Mouse (Mus musculus) mature B cell (primary cell): ENCODE results near the gene Syt7.

Experiments
- in situ Hi-C: fragments of 300-500 bp; cut with MboI; formaldehyde crosslinking; loops from 2 replicates; pipeline ENCODE4 v1.14.3; 2019

The Syt7 gene

DNA sequence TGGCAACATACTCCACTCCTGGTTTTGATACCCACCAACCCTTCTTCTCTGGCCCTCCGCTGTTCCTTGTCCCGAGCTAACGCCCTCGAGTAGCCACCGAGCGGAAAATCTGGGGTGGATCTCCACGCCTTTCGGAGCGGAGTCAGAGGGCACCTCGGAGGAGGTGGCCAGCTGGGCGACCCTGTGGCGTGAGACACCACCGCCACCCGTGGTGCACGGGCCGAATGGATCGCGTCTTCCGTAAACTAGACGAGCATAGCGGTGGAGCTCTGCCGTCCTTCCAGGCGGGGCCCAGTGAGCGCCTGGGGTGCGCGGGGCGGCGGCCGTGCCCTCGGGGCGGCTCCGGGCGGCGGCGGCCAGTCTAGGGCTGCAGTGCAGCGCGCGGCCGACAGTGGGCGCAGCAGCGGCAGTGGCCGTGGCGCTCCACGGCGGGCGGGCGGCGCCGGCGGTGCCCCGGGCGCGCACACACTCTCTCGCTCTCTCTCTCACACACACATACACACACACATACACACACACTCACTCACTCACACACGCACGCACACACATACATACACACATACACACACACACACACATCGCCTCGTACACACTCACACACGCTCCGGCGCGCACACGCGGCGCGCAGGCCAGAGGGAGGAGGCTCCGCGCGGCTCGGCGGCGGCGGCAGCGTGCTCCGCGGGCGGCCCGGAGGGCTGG lies at the start of gene Syt7:
TSS of gene Syt7 (plus strand) at position 476 of the 699 bp plus-strand sequence.
- in situ Hi-C loops, result no loop called here

DNA sequence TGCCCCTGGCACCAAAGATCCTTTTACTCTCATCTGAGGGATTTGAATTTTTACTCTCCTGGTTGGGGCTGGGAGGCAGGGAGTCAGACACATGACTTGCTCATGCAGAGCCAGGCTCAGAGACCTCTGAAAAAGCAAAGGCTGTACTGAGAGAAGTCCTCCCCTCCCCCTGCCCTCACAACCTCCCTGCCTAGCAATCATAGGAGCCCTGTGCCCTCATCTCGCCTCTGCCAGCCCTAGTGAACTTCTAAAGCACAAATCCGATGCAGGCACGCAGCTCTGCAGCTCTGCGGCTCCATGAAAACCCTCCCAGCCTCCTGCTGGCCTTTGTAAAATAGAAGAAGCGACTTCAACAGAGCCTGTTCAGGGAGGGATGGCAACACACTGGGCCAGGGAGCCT lies 49.6 kb upstream of the Syt7 start:
- in situ Hi-C loops, result no loop called here

GRCm38 (mm10) chr19:10340661-10341060 lies 48.2 kb upstream of the Syt7 start:
- in situ Hi-C loops, result no loop called here

- in situ Hi-C loops, result no loop called here
Observed at GRCm38 (mm10) chr19:10341152-10341551, 47.7 kb upstream of the Syt7 start.

- in situ Hi-C loops, result no loop called here
Observed at GRCm38 (mm10) chr19:10341817-10342439, 47.0 kb upstream of the Syt7 start.

DNA sequence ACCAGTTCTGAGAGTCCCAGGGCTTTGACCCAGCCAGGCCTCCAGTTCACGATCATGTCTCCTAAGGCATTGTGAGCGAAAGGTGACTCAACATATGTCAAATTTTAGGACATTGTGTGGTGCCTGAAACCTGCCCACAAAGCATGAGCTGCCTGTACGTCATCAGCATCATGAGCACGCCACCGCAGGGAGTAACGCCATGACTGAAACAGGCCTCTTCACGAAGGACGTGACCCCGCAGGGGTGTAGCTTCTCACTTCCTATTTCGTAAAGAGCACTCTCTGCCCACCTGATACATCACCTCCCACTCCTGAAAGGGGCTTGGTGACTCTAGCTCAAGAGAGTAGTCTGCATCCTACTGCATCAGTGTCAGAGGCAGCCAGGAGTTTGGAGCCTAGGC lies 45.0 kb upstream of the Syt7 start:
- in situ Hi-C loops, result no loop called here

DNA sequence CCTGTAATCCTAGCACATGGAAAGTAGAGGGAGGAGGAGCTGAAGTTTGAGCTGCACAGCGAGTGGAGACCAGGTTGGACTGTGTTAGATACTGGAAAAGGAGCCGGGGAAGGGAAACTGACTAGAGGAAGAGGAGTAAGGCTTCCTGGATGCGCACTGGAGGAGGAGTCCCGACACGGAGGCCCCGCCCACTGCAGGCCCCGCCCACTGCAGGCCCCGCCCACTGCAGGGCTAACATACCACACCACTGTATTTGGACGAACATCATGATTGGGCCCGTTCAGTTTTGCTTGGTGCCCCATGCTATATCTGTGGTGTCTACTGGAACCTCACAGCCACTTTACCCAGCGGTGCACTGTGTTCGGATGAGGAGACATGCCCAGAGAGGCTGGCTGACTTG lies 43.2 kb upstream of the Syt7 start:
- in situ Hi-C loops, result no loop called here

GRCm38 (mm10) chr19:10347628-10348273 lies 41.1 kb upstream of the Syt7 start:
- in situ Hi-C loops, result no loop called here

GRCm38 (mm10) chr19:10352218-10352617 lies 36.7 kb upstream of the Syt7 start:
- in situ Hi-C loops, result no loop called here

DNA sequence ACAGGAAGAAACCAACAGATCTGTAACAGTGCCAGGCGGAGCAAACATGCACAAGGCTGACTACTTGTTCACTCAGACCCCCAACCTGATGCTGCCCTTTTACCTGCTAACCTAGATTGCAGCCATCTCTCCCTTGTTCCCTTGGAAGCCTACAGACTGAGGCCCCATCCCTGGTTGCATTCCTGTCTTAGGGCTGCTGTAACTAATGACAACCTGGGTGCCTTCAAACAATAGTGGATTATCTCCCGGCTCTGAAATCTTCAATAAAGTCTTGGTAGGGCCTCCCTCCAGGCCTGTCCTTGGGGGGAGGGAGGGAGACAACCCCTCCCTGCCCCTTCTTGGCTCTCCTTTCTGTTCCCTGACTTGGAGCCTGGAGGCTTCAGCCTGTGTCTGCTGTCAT lies 34.1 kb upstream of the Syt7 start:
- in situ Hi-C loops, result no loop called here

- in situ Hi-C loops, result no loop called here
Observed at GRCm38 (mm10) chr19:10356845-10357503, 31.9 kb upstream of the Syt7 start.

GRCm38 (mm10) chr19:10359105-10359946 lies 29.6 kb upstream of the Syt7 start:
- in situ Hi-C loops, result no loop called here

DNA sequence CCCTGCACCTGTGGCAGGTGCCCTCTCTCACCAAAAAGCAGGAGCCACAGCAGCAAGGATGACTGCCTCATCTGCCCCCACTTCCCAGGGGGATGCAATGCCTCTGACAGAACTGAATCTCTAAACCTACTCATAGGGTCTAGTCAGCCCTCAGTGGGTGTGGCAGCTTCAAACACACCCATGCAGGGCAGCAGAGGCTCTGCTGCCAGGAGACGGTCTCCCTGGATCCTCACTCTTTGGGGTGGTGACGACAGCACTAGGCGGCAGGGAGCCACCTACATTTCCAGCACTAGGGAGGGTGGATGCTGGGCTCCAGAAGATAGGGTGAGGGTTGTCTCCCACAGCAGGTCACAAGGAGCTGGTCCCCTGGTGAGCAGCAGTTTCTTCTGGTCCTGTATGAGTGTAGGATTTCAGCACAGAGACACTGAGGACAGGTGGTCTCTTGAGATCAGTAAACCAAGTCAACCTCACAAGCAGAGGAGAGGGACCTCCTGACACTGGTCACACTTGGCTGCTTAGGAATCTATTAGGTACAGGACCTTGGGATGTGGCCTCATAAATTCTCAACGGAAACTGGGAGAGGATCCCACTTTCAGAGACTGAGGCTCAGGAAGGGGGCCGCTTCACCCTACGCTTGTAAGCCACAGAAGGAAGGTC lies 26.3 kb upstream of the Syt7 start:
- in situ Hi-C loops, result no loop called here

- in situ Hi-C loops, result no loop called here
Observed at GRCm38 (mm10) chr19:10363869-10364268, 25.0 kb upstream of the Syt7 start.

GRCm38 (mm10) chr19:10366116-10366845 lies 22.6 kb upstream of the Syt7 start:
- in situ Hi-C loops, result no loop called here

DNA sequence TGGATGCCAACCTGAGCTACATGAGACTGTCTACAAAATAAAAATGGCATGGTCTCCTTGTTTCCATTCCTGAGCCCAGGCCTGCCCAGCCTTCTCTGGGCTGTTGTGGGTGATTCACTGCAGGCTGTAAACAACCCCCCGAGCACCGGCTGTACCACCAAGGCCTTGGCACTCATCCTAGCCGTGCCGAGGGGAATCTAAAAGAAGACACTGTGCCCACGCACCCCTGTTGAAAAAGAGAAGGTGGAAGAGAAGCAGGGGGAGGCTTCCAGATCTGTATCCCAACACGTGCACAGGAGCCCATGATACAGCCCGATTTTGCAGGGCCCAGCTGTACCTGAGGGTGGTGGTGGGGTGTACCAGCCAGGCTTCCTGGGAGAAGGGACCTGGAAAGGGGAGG lies 21.1 kb upstream of the Syt7 start:
- in situ Hi-C loops, result no loop called here

GRCm38 (mm10) chr19:10369936-10370335 lies 19.0 kb upstream of the Syt7 start:
- in situ Hi-C loops, result no loop called here

DNA sequence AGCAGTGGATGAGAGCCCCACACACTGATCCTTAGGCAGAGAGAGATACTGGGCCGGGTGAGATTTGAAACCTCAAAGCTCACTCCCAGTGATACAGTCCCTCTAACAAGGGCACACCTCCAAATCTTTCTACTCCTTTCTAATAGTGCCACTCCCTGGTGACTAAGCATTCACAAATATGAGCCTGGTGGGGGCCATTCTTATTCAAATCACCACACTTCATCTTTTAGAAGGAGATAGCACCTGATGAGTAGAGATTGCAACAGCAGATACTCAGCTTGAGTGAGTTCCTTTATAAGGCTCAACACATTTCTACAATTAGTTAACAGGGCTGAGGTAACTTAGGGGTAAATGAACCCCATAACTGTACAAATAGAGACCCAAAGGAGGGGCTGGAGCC lies 15.7 kb upstream of the Syt7 start:
- in situ Hi-C loops, result no loop called here

GRCm38 (mm10) chr19:10375260-10375659 lies 13.6 kb upstream of the Syt7 start:
- in situ Hi-C loops, result no loop called here

DNA sequence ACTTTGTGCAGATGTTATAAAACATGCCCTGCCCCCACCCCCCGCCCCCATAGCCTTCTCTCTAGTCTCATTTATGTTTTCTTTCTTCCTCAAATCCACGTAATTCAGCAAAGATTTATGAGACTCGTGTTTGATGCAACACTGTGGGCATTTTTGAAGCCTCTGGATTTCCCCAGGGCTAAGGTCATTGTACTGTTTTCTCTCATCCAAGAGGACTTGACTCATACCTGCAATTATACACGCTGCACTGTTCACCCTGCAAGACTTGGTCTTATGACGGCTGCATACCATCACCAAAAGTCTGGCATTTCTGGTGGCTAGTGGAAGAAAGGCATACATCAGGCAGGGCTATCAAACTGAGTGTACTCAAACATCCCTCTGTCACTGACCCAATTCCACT lies 8.9 kb upstream of the Syt7 start:
- in situ Hi-C loops, result no loop called here

GRCm38 (mm10) chr19:10387660-10388059 lies 1.2 kb upstream of the Syt7 start:
- in situ Hi-C loops, result no loop called here
